Mouse (Mus musculus) activated CD4-positive, CD25-positive, alpha-beta regulatory T cell, adult 4 months (primary cell): ENCODE data around the gene Arid5b. TPM values are rescaled to one million over a fixed set of nuclear protein-coding genes. Genes with fewer than 3 reads are reported as not detected.
A peak's percentile ranks its signal among the peaks of the same experiment; 100 is the strongest.

ENCODE experiments used
- ATAC-seq: one replicate; pipeline ENCODE4 v1.8.0; 2017
- polyA plus RNA-seq, 2 experiments: library from polyadenylated mRNA; unstranded; fragments of 100-300 nt; shearing (Covaris generic); gene quantifications; one replicate each; pipeline ENCODE4 v1.2.1; 2017

Gene Arid5b
- polyA plus RNA-seq, 2 experiments from 2014 or later: 42.4 to 46.4 TPM

DNA sequence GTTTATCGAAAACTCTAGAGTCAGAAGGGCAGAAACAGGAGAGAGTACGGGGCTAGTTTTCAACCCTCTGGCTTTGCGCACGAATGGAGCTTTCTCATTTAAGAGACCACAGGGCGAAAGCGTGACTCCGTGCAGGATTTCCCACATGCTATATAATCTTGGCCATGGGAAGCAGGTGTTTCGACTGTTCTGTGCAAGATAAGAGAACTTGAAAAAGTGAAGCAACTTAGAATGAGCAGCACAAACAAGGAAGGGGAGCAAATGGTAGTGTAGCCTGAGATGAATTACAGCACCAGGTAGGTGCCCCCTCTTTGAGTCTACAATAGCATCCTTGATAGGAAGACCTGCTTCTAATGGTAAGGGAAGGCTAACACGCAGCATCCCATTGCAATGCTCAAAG, 118.8 kb downstream of the Arid5b start:
- no peak for ATAC-seq

DNA sequence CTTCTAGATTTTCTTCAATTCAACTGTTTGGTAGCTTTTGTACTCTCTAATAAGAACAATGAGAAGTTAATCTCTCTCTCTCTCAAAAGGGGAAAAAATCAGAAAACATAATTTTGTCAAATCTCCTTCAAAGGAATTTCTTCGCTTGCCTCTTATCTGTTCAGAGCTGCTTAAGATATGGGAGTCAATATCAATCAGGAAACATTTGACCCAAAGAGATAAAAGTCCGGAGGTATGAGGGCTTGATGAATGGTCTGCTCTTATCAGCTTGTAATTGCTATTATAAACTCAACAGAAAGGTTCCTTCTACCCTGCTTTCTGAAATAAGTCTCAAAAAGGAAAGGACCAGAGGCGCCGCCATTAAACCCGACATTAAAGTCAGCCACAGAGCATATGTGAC, 120.0 kb downstream of the Arid5b start:
- no peak for ATAC-seq

DNA sequence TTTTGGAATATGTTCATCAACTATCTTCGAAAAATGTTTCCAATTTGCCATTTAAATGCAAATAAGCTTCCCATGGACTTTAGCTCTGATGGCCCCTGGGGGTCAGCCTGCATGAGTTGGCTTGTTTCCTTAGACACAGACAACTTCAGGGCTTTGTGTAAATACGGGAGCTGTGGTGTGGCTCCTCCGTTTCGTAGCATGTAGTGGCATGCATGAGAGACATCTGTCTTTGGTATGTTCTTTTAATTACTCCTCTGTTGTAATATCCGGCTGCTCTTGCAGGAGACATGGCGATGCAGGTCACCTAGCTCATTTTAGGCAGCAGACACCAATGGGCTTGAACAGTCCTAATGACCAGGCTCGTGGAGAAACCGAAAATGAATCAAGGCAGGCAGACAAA, 121.0 kb downstream of the Arid5b start:
- no peak for ATAC-seq

DNA sequence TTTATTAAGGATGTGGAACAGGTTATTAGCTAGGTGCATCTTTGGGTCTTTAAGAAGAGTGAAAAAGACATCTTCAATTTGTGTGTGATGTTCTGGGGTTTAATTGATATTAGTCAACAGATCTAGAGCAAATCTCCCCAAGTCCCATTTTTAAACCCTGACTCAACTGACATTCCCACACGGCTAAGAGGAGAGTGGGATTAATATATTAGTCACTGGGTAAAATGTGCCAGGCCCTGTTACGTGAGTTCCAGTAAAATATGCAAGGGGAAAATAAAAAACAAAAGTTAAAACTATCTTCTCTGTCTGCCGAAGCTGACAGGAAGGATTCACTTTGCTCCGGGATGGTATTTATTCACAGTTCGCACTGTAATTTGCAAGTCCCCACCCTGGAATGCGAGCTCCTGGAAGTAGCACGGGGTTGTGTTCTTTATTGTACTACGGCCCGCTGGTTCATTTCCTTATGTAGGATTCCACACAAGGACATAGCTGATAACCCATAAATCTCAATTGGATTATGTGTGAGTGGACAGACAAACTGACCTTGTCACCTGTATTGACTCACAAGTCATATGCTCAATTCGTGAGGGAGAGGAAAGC, 121.8 kb downstream of the Arid5b start:
- no peak for ATAC-seq

DNA sequence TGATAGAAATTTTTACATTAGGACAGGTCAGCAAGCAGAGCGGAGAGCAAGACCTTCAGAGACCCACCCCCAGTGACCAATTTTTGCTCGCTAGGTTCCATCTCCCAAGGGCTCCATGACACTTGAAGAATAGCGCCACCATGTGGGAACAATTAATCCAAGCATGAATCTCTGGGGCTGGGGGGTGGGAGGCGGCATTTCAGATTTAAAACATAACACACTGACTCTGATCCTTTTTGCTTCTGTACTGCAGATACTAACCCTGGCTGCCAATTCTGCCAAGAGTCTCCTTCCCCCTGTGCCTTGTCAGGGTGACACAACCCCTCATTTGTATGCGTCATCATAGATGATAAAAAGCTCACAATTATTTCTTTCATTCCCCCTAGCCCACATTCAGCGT, 122.4 kb downstream of the Arid5b start:
- no peak for ATAC-seq

DNA sequence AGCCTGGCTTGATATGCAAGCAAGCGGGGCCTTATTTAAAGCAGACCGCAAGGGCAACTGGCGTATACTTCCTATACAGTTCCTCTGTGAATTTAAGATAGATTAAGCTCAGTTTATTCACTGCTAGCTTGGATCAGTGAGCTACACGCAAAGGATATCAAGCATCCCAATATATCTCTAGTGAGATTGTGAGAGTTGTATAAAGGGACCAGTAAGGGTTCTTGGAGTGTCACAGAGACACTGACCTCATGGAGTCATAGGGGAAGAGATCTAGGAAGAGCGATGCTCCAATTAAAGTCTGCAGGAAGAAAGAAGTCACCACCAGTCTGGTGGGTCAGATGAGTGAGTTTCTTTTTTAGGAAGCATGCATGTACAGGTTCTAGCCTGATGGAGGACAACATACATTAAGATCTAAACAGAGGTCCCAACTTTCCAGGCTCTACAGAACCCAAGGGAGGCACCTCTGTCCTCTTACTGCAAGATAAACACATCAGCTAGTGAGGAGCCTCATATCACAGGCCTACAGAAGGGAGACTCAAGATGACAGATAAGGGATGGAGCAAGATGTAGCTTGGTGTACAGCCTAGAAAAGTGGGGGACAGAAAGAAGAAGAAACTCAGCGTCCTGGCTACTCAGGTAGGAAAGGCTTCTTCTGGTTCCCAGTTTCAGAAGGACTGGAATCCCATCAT, 123.0 kb downstream of the Arid5b start:
- no peak for ATAC-seq

DNA sequence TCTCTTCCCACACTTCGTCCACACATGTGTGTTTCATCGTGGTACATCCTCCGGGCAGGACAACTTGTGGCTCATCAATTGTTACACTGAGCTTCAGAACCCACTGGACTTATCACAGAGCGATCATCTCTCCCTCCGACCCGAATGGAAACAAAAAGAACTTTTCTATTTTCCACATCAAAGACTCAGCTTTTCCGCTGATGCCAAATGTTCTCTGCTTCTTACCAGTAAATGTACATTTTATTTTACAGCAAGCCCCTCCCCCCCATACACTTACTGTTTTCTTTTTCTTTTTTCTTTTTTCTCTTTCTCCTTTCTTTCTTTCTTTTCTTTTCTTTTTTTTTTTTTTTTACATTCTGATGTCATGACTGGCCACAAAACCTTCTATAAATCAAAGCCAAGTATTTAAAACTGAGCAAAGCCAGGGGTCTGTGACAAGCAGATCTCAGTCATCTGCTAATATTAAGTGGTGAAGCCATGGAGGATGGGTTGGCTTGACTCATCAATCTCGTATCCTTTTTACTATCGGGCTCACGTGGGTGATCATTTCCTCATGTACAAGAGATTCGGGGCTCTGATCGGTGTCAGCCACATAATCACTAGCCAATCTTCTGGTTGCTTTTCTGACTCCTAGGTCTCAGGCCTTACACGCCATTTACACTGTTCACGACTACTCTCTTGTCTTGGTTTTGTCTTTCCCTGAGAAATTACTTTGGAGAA, 124.3 kb downstream of the Arid5b start:
- peak; percentile 75 for ATAC-seq

DNA sequence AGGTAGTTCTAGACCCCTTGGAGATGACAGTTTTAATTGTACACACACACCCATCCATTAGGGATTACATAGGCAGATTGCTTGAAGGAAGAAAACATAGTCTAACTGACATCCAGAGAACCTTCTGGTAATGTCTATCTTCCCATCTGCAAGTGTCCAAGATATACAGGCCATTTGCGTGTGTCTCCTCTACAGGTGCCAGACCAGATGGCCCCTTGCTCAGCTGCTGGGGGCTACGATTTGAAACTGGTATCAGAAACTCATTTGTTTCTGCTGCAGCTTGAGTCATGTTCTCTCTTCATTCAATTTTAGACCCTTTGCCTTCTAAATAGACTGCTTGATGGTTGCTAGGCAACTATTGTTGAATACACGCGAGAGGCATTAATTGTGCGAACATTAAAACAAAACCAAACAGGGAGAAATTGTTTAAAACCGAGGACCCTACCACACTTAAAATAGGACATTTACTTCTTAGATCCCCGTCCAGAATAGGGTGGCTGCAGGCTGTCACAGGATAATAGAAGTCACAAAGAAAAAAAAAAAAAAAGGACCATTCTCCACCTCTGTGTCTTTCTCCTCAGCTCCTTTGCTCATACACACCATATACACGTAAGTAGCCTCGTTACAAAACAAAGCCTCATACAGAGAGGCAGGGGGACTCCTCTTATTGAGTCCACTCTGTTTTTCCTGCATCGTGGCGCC, 125.0 kb downstream of the Arid5b start:
- no peak for ATAC-seq

DNA sequence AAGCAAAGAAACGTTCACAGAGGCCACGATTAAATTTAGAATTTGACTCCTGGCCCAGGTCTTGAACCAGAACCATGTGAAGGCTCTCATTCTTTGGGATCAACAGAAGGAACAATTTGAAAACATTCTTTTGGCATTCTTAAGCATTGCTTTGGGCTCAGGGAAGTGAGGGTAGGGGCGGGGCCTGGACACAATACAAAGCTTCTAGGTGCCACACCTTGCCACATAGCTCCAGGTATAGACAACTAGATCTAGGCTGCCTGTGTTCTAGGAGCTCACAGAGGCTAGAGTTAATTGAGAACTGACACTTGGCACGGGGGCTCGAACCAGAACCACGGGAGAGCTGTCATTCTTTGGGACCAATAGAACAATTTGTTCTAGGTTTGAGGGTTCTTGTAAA, 130.0 kb downstream of the Arid5b start:
- no peak for ATAC-seq

DNA sequence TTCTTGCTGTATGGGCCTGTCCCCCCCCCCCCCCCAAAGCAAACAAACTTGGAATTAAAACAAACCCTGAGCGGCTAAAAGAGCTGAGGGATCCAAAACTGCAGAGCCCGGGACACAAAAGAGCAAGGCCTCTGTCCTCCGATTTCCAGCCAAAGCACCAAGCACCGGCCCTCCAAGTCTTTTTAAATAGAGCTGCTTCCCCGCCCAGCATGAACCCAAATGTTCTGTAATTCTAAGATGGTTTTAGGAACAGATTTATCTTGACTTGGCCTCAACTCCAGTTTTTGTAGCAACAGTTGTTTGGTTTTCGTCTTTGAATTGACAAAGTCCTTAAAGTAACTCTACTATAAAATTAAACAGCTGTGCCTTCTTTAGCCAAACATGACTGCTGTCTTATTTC, 130.8 kb downstream of the Arid5b start:
- no peak for ATAC-seq

DNA sequence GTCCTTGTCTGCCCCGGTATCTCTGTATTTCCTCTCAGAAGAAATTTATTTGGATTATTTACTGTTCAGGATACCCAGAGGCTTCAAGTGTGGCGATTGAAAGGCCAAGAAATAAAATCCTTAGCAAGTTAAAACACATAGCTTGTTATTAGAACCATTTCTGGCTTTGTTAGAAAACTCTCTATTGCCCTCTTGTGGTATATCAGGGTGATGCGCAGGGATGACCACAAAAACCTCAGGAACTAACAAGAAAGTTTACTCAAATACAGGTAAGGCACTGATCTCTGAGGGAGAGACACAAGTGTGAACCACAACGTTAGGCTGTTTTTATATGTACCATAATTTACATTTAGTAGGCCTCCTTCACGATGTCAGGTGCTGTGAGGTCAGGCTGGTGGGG, 131.7 kb downstream of the Arid5b start:
- peak; percentile 71 for ATAC-seq

DNA sequence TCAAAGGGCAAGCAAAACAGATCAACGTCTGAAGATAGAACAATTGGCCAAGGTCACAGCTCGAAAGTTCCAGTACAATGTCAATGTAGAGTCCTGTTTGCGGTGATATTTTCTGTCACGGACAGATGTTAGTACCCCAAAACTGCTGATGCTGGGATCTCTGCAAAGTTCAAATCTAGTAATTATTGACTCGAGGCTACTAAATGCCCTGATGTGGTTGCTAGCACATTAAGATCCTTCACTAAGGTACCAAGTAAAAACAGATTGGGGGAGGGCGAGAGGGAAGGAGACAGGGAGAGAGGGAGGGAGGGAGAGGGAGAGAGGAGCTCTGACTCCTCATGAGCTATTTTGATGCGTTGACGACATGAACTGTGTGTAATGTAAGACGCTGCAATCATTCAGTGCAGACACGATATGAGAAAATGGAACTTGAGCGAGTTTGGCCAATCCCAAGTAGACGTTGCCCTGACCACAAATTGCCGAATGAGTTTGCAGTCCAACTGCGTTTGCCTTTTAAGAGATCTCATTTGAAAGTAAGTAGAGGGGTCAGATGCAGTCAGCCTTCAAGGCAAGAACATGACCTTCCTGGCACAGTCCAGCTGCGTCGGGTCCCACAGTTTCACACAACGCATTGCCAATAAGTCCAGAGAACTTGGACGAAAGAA, 133.1 kb downstream of the Arid5b start:
- no peak for ATAC-seq

DNA sequence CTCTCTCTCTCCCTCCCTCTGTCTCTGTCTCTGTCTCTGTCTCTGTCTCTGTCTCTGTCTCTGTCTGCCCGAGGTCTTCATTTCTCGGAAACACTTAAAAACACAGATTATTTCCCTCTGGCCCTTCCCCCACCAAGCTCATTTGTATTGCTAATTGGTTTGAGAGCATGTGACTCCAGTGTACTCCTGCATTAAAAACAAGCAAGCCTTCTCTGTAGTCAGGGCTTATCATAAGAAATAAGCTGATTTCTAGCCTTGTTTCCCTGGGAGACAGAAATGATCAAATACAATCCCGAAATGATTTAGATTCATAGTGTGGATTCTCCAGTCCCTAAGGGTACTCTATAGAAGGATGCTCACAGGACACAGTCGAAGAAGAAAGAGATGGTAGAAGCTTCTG, 136.0 kb downstream of the Arid5b start:
- ATAC-seq: no peak

DNA sequence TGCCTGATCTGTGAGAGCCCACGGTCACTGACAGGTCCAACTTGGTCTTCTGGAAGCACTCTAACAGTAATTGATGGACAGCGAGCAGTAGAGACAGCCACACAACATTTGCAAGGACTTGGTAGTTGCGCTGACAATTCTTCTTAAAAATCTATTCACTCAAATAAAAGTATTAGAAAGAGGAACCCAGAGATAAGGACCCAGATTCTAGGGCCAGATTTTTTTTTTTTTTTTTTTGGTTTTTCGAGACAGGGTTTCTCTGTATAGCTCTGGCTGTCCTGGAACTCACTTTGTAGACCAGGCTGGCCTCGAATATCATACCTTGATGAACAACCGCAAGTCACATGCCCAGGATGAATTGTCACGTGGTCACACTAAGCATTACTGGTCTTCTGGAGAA, 137.0 kb downstream of the Arid5b start:
- ATAC-seq: no peak

DNA sequence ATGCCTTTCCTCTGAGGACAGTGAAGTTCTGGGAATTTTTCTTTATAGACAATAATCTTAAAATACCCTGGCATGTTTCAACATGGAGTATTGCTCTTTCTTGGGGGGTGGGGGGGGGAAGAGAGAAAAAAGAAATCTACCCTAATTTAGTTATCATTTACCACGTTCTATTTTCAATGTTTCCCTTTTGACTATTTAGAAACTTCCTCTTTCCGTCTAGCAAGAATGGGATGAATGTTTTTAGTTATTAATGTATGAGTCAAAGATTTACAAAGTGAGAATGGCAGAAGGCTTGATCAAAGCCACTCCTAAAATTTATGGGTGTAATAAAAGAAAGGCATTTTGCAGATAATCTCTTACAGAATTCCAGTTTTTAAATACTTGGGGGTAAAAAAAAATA, 137.7 kb downstream of the Arid5b start:
- ATAC-seq: no peak

DNA sequence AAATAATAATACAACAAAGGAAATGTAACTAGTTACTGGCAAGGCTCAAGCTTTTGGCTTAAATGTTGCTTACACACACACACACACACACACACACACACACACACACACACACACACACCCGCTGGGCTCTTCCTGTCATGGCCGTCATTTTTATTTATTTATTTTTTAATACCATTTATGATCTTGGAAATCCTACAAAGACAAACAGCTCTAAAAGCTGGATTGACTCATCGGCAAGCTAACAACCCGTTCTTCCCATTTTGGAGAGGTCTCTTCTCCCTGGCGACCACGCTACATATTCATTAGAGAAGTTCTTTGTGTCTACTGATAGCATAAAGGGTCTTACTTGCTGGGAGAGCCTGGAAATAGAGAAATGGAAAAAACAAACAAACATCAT, 138.2 kb downstream of the Arid5b start:
- ATAC-seq: no peak

DNA sequence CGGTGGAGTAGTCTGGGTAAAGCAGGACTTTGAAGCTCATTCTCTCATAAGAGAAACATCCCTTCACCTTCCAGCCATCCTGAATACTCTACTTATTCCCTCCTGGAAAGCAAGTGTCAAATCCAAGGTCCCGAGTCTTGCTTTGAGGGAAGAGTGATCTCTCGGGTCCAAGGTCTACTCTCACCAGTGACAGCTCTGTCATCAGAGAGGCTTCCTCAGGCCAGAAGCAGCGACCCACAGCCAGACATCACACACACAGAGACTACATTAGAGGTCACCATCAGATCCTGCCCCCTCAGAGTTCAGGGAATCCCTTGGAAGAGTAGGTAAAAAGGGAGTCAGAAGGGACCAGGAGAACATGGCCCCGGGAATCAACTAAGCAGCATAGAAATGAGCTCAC, 140.4 kb downstream of the Arid5b start:
- ATAC-seq: no peak

DNA sequence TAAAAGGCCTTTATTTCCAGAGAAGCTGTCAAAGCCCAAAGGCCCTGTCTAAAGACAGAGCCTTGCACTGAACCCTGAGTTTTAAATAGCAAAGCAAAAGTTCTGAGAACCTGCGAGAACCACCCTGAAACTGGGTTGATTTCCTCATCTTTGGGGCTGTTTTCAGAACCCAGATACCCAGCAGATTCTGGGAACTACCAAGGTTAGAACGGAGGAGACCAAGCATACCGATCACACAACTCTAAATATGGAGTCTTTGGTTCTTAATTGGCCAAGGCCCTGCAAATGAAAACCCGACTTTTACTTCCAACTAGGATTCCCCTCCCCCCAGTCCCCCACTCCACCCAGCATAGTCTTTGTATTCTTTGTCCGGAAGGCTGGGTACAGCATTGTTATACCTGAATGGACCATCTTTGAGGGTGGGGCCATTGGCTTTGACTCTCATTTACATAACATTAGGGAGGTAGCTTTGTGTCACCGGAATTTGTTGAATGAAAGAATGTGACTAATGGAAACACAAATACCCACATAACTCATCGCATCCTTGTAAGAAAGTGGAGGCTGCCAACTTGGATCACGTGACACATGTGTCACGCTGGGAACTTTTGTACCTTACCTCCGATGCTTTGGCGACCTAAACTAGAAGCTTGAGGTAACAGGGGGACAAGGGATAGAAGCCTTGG, 141.2 kb downstream of the Arid5b start:
- peak; percentile 67 for ATAC-seq

DNA sequence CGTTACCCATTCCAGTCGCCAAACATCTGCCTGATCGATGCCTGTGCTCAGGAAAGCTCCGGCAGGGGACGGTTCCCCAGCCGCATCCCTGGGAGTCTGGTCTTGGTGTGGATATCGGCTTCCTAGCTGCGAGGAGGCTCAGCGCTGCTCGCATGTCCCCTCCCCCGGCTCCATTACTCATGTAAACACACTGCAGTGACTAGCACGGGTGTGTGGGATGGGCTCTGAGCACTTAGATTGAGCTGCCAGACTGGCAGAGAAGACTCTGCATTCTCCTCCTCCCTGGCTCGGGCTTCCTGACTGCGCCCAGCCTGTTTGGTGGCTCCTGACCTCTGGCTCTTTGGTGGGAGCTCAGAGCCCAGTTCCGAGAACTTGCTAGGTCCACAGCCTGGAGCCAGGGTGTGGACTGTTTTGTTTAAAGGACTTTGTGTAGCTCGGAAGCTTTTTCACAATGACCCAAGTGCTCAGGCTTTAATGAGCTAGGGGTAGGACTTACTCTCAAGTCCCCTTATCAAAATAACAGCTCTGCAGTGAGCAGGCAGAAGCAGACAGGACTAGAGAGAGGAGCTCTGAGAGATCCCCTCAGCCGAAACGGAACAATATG, 142.0 kb downstream of the Arid5b start:
- ATAC-seq: peak; percentile 63

DNA sequence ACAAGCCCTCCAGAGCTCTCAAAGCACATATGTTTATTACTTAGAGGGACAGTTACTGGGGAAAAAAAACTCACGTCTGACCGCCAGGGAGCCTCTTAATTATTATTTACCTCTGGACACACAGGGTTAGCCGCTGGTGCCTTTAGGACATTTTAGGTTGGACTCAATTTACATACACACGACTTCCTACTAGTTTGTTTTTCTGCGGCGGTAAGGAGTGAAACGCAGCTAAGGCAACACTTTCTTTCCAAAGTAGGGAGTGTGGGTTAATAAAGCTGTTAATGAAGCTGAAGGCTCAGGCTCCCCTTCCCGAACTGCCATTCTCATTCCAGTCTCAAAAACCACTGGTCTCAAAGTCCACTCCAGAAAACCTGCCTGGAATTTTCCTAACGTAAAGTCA, 142.5 kb downstream of the Arid5b start:
- no peak for ATAC-seq

DNA sequence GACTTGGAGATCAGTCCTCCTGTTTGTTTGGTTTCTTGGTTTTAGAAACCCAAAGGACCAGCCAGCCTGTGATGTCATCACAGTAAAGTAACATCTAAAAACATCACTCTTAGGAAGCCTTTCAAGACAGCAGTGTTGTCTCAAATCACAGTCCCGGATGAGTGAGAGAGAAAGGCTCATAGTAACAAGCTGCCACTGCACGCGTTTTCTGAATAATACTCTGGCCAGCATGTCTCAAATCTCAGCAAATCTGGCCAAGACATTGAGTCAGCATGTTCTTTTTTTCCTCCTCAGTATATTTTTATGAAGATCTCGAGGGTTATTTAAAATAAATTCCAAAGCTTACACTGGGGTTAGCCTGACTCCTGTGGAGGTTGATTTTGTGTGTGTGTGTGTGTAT, 143.1 kb downstream of the Arid5b start:
- no peak for ATAC-seq

DNA sequence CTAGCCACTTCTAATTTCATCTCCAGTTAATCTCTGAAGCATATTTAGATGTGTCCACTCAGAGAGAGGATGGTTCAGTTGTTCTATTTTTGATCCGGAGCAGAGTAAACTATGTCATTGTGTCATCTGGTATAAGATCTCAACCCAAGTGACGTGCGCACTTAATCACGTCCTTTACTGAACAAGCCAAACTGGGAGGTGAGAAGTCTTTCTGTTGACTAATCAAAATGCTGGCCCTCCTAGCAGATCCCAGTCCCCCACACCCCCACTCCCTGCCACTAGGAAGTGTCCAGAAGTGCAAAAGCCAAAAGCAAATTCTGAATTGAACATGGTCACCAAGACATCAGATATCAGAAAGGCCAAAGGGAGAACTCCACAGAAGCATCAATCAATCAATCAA, 144.0 kb downstream of the Arid5b start:
- no peak for ATAC-seq
